Mouse (Mus musculus): ENCODE measurements around the gene Paox. TPM values are rescaled to one million over a fixed set of nuclear protein-coding genes. Genes with fewer than 3 reads are reported as not detected.

Paox gene
- polyA plus RNA-seq, 1 experiment, result 11.6 TPM

DNA sequence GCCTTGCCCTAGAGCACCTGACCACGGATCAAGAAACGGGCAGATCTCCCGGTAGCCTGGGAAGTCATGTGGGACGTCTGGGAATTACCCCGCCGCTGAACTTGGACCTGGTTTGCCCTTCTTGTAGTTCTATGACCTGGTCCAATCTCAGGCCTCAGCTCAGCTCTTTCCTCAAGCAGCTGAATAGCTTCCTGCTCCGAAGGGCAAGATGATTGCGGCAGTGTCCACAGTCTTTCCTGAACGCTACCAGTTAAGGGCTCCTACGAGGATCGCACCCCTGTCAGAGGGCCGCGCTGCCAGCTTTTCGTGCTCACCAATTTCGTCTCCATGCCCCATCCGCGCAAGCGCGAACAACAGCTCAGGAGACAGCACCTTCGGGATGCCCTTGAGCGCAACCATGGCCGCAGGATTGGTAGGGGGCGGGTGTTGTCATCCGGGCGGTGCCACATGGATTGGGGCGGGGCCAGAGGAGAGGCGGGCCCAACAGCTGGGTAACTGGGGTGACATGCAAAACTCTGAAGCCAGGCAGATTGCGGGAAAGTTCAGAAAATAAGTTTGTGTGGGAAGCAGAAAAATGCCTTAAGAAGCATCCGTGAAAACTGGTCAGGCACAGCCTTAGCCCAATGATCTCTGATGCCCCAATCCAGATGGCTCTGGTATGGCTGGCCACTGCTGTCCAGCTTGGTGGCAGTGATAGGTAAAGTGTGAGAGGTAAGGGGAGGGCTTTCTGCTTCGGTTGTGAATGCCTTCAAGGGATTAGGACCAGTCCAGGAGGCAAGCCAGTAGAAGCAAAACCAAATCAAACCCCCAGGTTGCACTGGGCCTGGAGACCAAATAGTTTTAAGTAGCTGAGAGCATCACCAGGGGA, 13.4 kb upstream of the Paox start, which contains the start of gene Fuom:
Gene Fuom (minus strand): TSS at position 449 of the 868 bp plus-strand sequence.
- Histone ChIP-seq H3K27ac (ENCODE audit: control insufficient read depth, insufficient read depth, low read depth, low read length, poor library complexity) (no peak within 1 kb of the TSS), H3K4me3 (replicated peaks; ENCODE audit: control insufficient read depth, low read depth, low read length) (peak within 1 kb of the TSS; percentile 63), H3K4me1 (ENCODE audit: control insufficient read depth, insufficient read depth, low read length) (peaks cover 2% of the 10 kb centered on the region)
- TF ChIP-seq POLR2A (IDR thresholded peaks at IDR 0.05; ENCODE audit: borderline replicate concordance, control insufficient read depth, low read depth, low read length) (no peak), CTCF (IDR thresholded peaks at IDR 0.05; ENCODE audit: control insufficient read depth, insufficient read depth, low read length) (no peak)
- 4% methylated on average over 30 of the region's 30 CpGs for WGBS

DNA sequence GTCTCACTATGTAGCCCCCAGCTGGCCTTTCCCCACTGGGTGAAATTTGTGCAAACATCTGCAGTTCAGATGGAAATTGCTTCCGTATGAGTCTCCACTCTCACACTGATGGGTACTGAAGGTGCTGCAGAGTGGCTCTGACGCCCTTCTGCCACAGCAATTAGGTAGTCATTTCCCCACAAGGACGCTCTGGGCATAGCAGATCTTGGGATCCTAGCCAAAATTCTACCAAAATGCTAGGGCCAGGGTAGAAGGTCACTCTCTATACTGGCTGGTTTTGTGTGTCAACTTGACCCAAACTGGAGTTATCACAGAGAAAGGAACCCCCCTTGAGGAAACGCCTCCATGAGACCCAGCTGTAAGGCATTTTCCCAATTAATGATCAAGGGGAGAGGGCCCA, 11.6 kb upstream of the Paox start:
- Histone ChIP-seq H3K4me3 (replicated peaks; ENCODE audit: control insufficient read depth, low read depth, low read length) (no peak overlapping the region), H3K4me1 (ENCODE audit: control insufficient read depth, insufficient read depth, low read length) (peaks cover 2% of the 10 kb centered on the region), H3K27ac (ENCODE audit: control insufficient read depth, insufficient read depth, low read depth, low read length, poor library complexity) (no peak overlapping the region)
- 80% methylated on average over 4 of the region's 4 CpGs for WGBS
- TF ChIP-seq POLR2A (IDR thresholded peaks at IDR 0.05; ENCODE audit: borderline replicate concordance, control insufficient read depth, low read depth, low read length) (no peak), CTCF (IDR thresholded peaks at IDR 0.05; ENCODE audit: control insufficient read depth, insufficient read depth, low read length) (no peak)

DNA sequence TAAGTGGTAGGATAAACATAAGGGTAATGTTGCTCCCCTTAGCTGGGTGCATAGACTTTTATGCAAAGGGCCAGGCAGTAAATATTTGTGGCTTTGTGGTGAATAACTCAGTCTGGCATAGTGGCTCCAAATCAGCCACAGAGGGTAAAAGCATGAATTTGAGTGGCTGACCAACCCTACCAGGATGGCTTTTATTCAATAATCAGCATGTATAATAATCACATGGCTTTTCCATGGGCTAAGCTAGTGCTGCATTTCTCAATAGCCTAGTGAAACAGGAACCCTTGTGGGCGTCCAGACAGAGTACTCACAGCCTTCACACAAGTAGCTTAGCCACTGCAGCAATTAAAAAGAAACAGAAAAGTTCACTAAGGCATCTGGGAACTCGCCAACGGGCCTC, 3.7 kb upstream of the Paox start:
- Histone ChIP-seq H3K27ac (ENCODE audit: control insufficient read depth, insufficient read depth, low read depth, low read length, poor library complexity) (0 out of 2 replicates have a peak overlapping the region, but pooled peaks have one; percentile 47), H3K4me1 (ENCODE audit: control insufficient read depth, insufficient read depth, low read length) (peaks cover 1% of the 10 kb centered on the region; the same call in 1 of the 2 replicates), H3K4me3 (replicated peaks; ENCODE audit: control insufficient read depth, low read depth, low read length) (no peak overlapping the region)
- TF ChIP-seq POLR2A (IDR thresholded peaks at IDR 0.05; ENCODE audit: borderline replicate concordance, control insufficient read depth, low read depth, low read length) (no peak), CTCF (IDR thresholded peaks at IDR 0.05; ENCODE audit: control insufficient read depth, insufficient read depth, low read length) (no peak)
- WGBS, result 47% methylated on average over 3 of the region's 3 CpGs

DNA sequence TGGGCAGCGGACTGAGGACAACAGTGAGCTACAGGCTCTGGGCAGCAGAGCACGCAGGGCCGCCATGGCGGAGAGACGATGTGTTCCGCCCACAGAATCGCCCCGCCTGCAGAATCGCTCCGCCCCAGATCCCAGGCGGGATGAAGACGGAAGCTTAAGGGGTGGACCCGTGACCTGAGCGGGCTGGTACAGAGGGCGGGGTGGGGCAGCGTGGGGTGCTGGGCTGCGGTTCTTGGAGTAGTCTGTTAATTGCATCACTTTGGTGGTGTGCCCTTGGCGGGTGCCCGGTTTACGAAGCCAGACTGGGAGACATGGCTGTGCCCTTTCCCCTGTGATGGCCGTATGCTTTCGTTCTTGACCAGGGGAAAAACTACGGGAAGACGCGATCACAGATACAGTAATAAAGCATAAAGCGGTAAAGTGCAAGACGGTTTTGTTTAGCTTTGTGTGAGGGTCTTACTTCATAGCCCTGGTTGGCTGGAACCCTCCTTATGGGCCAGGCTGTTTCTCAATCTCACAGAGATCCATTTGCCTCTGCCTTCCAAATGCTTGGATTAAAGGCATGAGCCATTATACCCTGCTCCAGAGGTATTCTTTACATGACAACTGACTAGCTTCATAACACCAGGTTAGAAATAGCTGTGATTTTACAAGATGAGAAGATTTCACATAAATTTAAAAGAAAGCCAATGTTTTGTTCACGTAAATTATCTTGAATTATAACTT, 893 bp downstream of the Paox start, which contains the start of gene Echs1:
Gene Echs1 (minus strand): TSS at position 148 of the 726 bp plus-strand sequence.
- 2% methylated on average over 28 of the region's 28 CpGs for WGBS
- Histone ChIP-seq H3K27ac (ENCODE audit: control insufficient read depth, insufficient read depth, low read depth, low read length, poor library complexity) (peak within 1 kb of the TSS; percentile 65), H3K4me1 (ENCODE audit: control insufficient read depth, insufficient read depth, low read length) (peaks cover 1% of the 10 kb centered on the region; the same call in 1 of the 2 replicates), H3K4me3 (replicated peaks; ENCODE audit: control insufficient read depth, low read depth, low read length) (peak within 1 kb of the TSS; percentile 90)
- TF ChIP-seq POLR2A (IDR thresholded peaks at IDR 0.05; ENCODE audit: borderline replicate concordance, control insufficient read depth, low read depth, low read length) (peak; percentile 84; the same call in 1 of the 2 replicates), CTCF (IDR thresholded peaks at IDR 0.05; ENCODE audit: control insufficient read depth, insufficient read depth, low read length) (no peak)

GRCm38 (mm10) chr7:140120484-140120883, 4.9 kb downstream of the Paox start:
- Histone ChIP-seq H3K27ac (ENCODE audit: control insufficient read depth, insufficient read depth, low read depth, low read length, poor library complexity) (no peak overlapping the region), H3K4me3 (replicated peaks; ENCODE audit: control insufficient read depth, low read depth, low read length) (no peak overlapping the region), H3K4me1 (ENCODE audit: control insufficient read depth, insufficient read depth, low read length) (peaks cover under 1% of the 10 kb centered on the region; the same call in 1 of the 2 replicates)
- 90% methylated on average over 2 of the region's 2 CpGs for WGBS
- TF ChIP-seq CTCF (IDR thresholded peaks at IDR 0.05; ENCODE audit: control insufficient read depth, insufficient read depth, low read length) (no peak), POLR2A (IDR thresholded peaks at IDR 0.05; ENCODE audit: borderline replicate concordance, control insufficient read depth, low read depth, low read length) (no peak)

- Histone ChIP-seq H3K4me3 (replicated peaks; ENCODE audit: control insufficient read depth, low read depth, low read length) (no peak overlapping the region), H3K4me1 (ENCODE audit: control insufficient read depth, insufficient read depth, low read length) (no peaks in the 10 kb centered on the region; the same call in 1 of the 2 replicates), H3K27ac (ENCODE audit: control insufficient read depth, insufficient read depth, low read depth, low read length, poor library complexity) (no peak overlapping the region)
- WGBS, result 66% methylated on average over 13 of the region's 13 CpGs
- TF ChIP-seq CTCF (IDR thresholded peaks at IDR 0.05; ENCODE audit: control insufficient read depth, insufficient read depth, low read length) (no peak), POLR2A (IDR thresholded peaks at IDR 0.05; ENCODE audit: borderline replicate concordance, control insufficient read depth, low read depth, low read length) (no peak)
Measured at GRCm38 (mm10) chr7:140121338-140121910, 5.8 kb downstream of the Paox start.

DNA sequence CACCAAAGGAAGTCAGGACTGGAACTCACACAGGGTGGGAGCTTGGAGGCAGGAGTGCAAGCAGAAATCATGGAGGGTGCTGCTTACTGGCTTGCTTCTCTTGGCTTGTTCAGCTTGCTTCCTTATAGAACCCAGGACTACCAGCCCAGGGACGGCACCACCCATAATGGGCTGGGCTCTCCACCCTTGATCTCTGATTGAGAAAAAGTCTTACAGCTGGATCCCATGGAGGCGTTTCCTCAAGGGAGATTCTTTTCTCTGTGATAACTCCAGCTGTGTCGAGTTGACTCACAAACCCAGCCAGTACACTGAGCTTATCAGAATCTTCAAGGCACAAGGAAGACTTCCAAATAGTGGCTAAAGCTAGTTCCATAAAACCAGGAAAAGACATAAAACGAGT, 7.2 kb downstream of the Paox start:
- WGBS, result 42% methylated on average over 4 of the region's 4 CpGs
- Histone ChIP-seq H3K4me1 (ENCODE audit: control insufficient read depth, insufficient read depth, low read length) (no peaks in the 10 kb centered on the region; the same call in 1 of the 2 replicates), H3K4me3 (replicated peaks; ENCODE audit: control insufficient read depth, low read depth, low read length) (no peak overlapping the region), H3K27ac (ENCODE audit: control insufficient read depth, insufficient read depth, low read depth, low read length, poor library complexity) (no peak overlapping the region)
- TF ChIP-seq POLR2A (IDR thresholded peaks at IDR 0.05; ENCODE audit: borderline replicate concordance, control insufficient read depth, low read depth, low read length) (no peak), CTCF (IDR thresholded peaks at IDR 0.05; ENCODE audit: control insufficient read depth, insufficient read depth, low read length) (no peak)

Data from bone marrow, adult 2 months (tissue).